In genomic region chr4:116052526-116053293, GRCm38 (mm10) we compare ENCODE assay signal across 8 mouse cellular contexts. TPM values are rescaled to one million over a fixed set of nuclear protein-coding genes. Genes with fewer than 3 reads are reported as not detected.
DNase-seq lines count a peak whose midpoint lies in the region; ATAC-seq lines count a peak whose summit lies in the region.

No protein-coding gene starts in this region.

- peak overlapping the region; percentile 91 for H3K27ac ChIP-seq in forebrain, embryonic 12.5 days
- H3K27ac ChIP-seq in liver, embryonic 15.5 days (replicated peaks), result peak overlapping the region; percentile 95

- DNase-seq in left cerebral cortex, postnatal 4 days, result peak; percentile 40
- DNase-seq in left cerebral cortex, adult 8-10 months (ENCODE audit: low spot score in 2 of 2), result no peak
- DNase-seq in c-Kit-positive CD71-positive TER-119-negative erythroid progenitor cells, embryonic 14.5 days (ENCODE audit: low read depth), result peak; percentile 21
- peak; percentile 35 to 57 for DNase-seq in natural killer cell, adult 2 months (ENCODE audit: low spot score in 2 of 2)
- peak; percentile 67 for DNase-seq in thymus, postnatal 4 days

- peak overlapping the region; percentile 60 for H3K9ac ChIP-seq in forebrain, embryonic 12.5 days
- peak overlapping the region; percentile 63 for H3K9ac ChIP-seq in liver, embryonic 15.5 days

- peak overlapping the region; percentile 81 for H3K4me2 ChIP-seq in forebrain, embryonic 12.5 days
- H3K4me2 ChIP-seq in liver, embryonic 15.5 days, result peak overlapping the region; percentile 95

- H3K27me3 ChIP-seq in forebrain, embryonic 12.5 days, result 0 out of 2 replicates have a peak, but pooled peaks cover 4% of the 10 kb centered on the region
- H3K27me3 ChIP-seq in liver, embryonic 15.5 days, result no peaks in the 10 kb centered on the region

- no peaks in the 10 kb centered on the region for H3K9me3 ChIP-seq in forebrain, embryonic 12.5 days
- H3K9me3 ChIP-seq in liver, embryonic 15.5 days (replicated peaks), result no peaks in the 10 kb centered on the region

- intact Hi-C loops in left cerebral cortex, postnatal 4 days (cut with DNase I), result no loop called here

- WGBS in forebrain, embryonic 12.5 days, result 11% methylated on average over 22 of the region's 22 CpGs
- 9% methylated on average over 22 of the region's 22 CpGs for WGBS in liver, embryonic 15.5 days (ENCODE audit: insufficient replicate concordance)

- H3K36me3 ChIP-seq in forebrain, embryonic 12.5 days (replicated peaks), result no peaks in the 10 kb centered on the region
- no peaks in the 10 kb centered on the region for H3K36me3 ChIP-seq in liver, embryonic 15.5 days (replicated peaks)

- H3K4me1 ChIP-seq in forebrain, embryonic 12.5 days, result peaks cover 19% of the 10 kb centered on the region
- peaks cover 29% of the 10 kb centered on the region for H3K4me1 ChIP-seq in liver, embryonic 15.5 days (replicated peaks)

- peak; percentile 50 for ATAC-seq in forebrain, embryonic 12.5 days (ENCODE audit: low FRiP score)
- ATAC-seq in inflammation-experienced regulatory T-cells, adult 6 months, result peak; percentile 14
- peak; percentile 26; the same call in 1 of the 2 replicates for ATAC-seq in liver, embryonic 15.5 days (ENCODE audit: insufficient read depth)

- H3K4me3 ChIP-seq in forebrain, embryonic 12.5 days (replicated peaks), result peak overlapping the region; percentile 57
- H3K4me3 ChIP-seq in liver, embryonic 15.5 days (replicated peaks), result peak overlapping the region; percentile 72

RNA-seq across cellular contexts. Expression of gene Nsun4, which starts 1.0 kb away (rescaled TPM):
- total RNA-seq in left cerebral cortex, postnatal 4 days (2021), result 1 to 10 TPM; 6.6 to 8.2 TPM
- 10 to 100 TPM in 2 of 4 experiments, 1 to 10 TPM in 2; 9.0 to 11.5 (median 10.6) TPM for total RNA-seq in left cerebral cortex, adult 8-10 months (2022)
- polyA plus RNA-seq in forebrain, embryonic 12.5 days (2016; fragmentation: Nextera tagmentation; extraction: Ambion mirVana), result 16.9 and 18.9 TPM in 2 replicates
- polyA plus RNA-seq in inflammation-experienced regulatory T-cells, adult 6 months (2017; shearing (Covaris generic)), result 10 to 100 TPM; 21.2 to 33.3 (median 29.9) TPM
- polyA plus RNA-seq in liver, embryonic 15.5 days (2015; fragmentation: Nextera tagmentation; extraction: Ambion mirVana), result 9.0 and 9.8 TPM in 2 replicates

RNA-seq across cellular contexts. Expression of gene Uqcrh, which starts 22.2 kb away (rescaled TPM):
- total RNA-seq in left cerebral cortex, postnatal 4 days (2021), result 100 to 1,000 TPM; 319 to 327 TPM
- total RNA-seq in left cerebral cortex, adult 8-10 months (2022), result 100 to 1,000 TPM; 402 to 442 (median 412) TPM
- polyA plus RNA-seq in forebrain, embryonic 12.5 days (2016; fragmentation: Nextera tagmentation; extraction: Ambion mirVana), result 377 and 389 TPM in 2 replicates
- polyA plus RNA-seq in inflammation-experienced regulatory T-cells, adult 6 months (2017; shearing (Covaris generic)), result 100 to 1,000 TPM; 803 to 910 (median 862) TPM
- 303 and 305 TPM in 2 replicates for polyA plus RNA-seq in liver, embryonic 15.5 days (2015; fragmentation: Nextera tagmentation; extraction: Ambion mirVana)

RNA-seq across cellular contexts. Expression of gene Lrrc41, which starts 22.4 kb away (rescaled TPM):
- 10 to 100 TPM; 60.2 to 68.2 TPM for total RNA-seq in left cerebral cortex, postnatal 4 days (2021)
- total RNA-seq in left cerebral cortex, adult 8-10 months (2022), result 10 to 100 TPM; 45.2 to 53.2 (median 50.0) TPM
- 62.0 and 64.2 TPM in 2 replicates for polyA plus RNA-seq in forebrain, embryonic 12.5 days (2016; fragmentation: Nextera tagmentation; extraction: Ambion mirVana)
- 10 to 100 TPM; 16.5 to 19.0 (median 18.0) TPM for polyA plus RNA-seq in inflammation-experienced regulatory T-cells, adult 6 months (2017; shearing (Covaris generic))
- polyA plus RNA-seq in liver, embryonic 15.5 days (2015; fragmentation: Nextera tagmentation; extraction: Ambion mirVana), result 25.5 and 27.6 TPM in 2 replicates

RNA-seq across cellular contexts. Expression of gene Faah, which starts 35.0 kb away (rescaled TPM):
- total RNA-seq in left cerebral cortex, postnatal 4 days (2021), result 10 to 100 TPM; 45.8 to 53.7 TPM
- total RNA-seq in left cerebral cortex, adult 8-10 months (2022), result 10 to 100 TPM; 77.3 to 81.9 (median 80.2) TPM
- polyA plus RNA-seq in forebrain, embryonic 12.5 days (2016; fragmentation: Nextera tagmentation; extraction: Ambion mirVana), result 3.2 and 3.6 TPM in 2 replicates
- polyA plus RNA-seq in inflammation-experienced regulatory T-cells, adult 6 months (2017; shearing (Covaris generic)), result 10 to 100 TPM; 29.0 to 64.8 (median 60.3) TPM
- 10.0 and 12.7 TPM in 2 replicates for polyA plus RNA-seq in liver, embryonic 15.5 days (2015; fragmentation: Nextera tagmentation; extraction: Ambion mirVana)

Comparison
In these comparisons a context has a peak if more than half of its experiments do, and no peak if none do; other contexts are left out.
1. DNase-seq: peak in left cerebral cortex, postnatal 4 days (single experiment), c-Kit-positive CD71-positive TER-119-negative erythroid progenitor cells, embryonic 14.5 days (single experiment), natural killer cell, adult 2 months (2 of 2) and thymus, postnatal 4 days (single experiment); none in left cerebral cortex, adult 8-10 months (0 of 2).
2. Peak in every context shown above with its lines, with median percentiles within 50 percentile points of each other: ATAC-seq.